Mouse (Mus musculus): ENCODE results near the gene Syne4. TPM values are rescaled to one million over a fixed set of nuclear protein-coding genes. Genes with fewer than 3 reads are reported as not detected.

The Syne4 gene
- polyA plus RNA-seq, 1 experiment = 23.6 TPM

DNA sequence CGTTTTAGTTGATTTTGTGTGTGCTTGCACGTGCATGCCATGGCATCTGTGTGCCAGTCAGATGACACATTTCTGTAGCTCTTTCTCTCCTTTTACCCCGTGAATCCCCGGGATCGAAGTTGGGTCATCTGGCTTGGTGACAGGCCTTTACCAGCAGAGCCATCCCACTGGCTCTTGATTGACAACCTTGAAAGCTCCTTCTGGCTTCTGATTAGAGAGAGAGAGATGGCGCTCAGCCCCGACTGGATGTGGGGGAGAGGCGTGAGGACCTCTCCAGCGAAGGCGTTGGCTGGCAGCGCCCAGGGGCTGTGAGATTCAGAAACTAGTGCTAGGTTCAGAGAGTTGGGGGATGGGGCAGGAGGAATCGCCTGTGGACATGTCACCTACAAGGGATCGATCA lies 20.8 kb upstream of the Syne4 start:
- Histone ChIP-seq H3K27ac (ENCODE audit: insufficient read depth, low read length) (peak overlapping the region; percentile 63), H3K4me3 (ENCODE audit: insufficient read depth, low read length) (peak overlapping the region; percentile 12; the same call in 1 of the 2 replicates), H3K4me1 (ENCODE audit: control insufficient read depth, insufficient read depth, low read length) (peaks cover 13% of the 10 kb centered on the region)
- TF ChIP-seq CTCF (IDR thresholded peaks at IDR 0.05; ENCODE audit: extremely low read depth, insufficient read depth, low read length) (no peak), POLR2A (IDR thresholded peaks at IDR 0.05; ENCODE audit: extremely low read depth, insufficient read depth, low read length) (no peak)

DNA sequence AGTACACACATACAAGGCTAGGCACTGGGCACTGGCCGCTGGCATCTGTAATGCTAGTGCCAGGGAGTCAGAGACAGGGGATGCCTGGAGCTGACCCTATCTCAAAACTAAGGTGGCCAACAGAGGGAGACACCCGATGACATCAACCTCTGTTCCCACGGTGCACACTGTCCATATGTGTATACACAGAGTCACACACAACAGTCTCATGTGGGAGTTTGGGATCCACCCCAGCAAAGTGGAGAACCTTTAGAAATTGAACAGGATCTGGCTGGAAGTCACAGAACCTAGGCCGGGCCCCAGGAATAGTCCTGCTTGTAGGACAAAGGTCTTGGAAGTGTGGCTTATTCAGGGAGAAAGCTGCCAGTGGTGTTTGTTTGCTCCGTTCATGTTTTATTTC lies 20.3 kb upstream of the Syne4 start:
- peak overlapping the region; percentile 63 for H3K27ac ChIP-seq (ENCODE audit: insufficient read depth, low read length)
- 0 out of 2 replicates have a peak overlapping the region, but pooled peaks have one; percentile 12 for H3K4me3 ChIP-seq (ENCODE audit: insufficient read depth, low read length)
- TF ChIP-seq POLR2A (IDR thresholded peaks at IDR 0.05; ENCODE audit: extremely low read depth, insufficient read depth, low read length) (no peak), CTCF (IDR thresholded peaks at IDR 0.05; ENCODE audit: extremely low read depth, insufficient read depth, low read length) (no peak)
- H3K4me1 ChIP-seq (ENCODE audit: control insufficient read depth, insufficient read depth, low read length) = peaks cover 13% of the 10 kb centered on the region

- H3K4me3 ChIP-seq (ENCODE audit: insufficient read depth, low read length) = no peak overlapping the region
- H3K27ac ChIP-seq (ENCODE audit: insufficient read depth, low read length) = peak overlapping the region; percentile 41; the same call in 1 of the 2 replicates
- H3K4me1 ChIP-seq (ENCODE audit: control insufficient read depth, insufficient read depth, low read length) = peaks cover 13% of the 10 kb centered on the region
- TF ChIP-seq POLR2A (IDR thresholded peaks at IDR 0.05; ENCODE audit: extremely low read depth, insufficient read depth, low read length) (no peak), CTCF (IDR thresholded peaks at IDR 0.05; ENCODE audit: extremely low read depth, insufficient read depth, low read length) (no peak)
These were observed 19.5 kb upstream of the Syne4 start for GRCm38 (mm10) chr7:30295103-30295502.

DNA sequence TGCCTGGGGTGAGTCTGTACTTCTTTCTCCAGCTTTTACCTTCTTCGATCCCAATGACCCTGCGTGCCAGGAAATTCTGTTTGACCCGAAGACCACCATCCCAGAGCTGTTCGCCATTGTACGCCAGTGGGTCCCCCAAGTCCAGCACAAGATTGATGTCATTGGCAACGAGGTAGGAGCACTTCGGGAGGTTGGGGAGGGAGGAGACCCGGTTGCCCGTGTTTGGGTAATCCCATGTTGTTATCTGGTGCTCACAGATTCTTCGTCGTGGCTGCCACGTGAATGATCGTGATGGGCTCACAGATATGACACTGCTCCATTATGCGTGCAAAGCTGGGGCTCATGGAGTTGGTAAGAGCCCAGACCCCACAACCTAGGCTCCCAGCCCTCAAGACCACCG lies 17.8 kb upstream of the Syne4 start:
- TF ChIP-seq CTCF (IDR thresholded peaks at IDR 0.05; ENCODE audit: extremely low read depth, insufficient read depth, low read length) (no peak), POLR2A (IDR thresholded peaks at IDR 0.05; ENCODE audit: extremely low read depth, insufficient read depth, low read length) (no peak)
- H3K4me3 ChIP-seq (ENCODE audit: insufficient read depth, low read length) = no peak overlapping the region
- no peak overlapping the region for H3K27ac ChIP-seq (ENCODE audit: insufficient read depth, low read length)
- peaks cover 9% of the 10 kb centered on the region for H3K4me1 ChIP-seq (ENCODE audit: control insufficient read depth, insufficient read depth, low read length)

- H3K4me1 ChIP-seq (ENCODE audit: control insufficient read depth, insufficient read depth, low read length) = peaks cover 9% of the 10 kb centered on the region
- TF ChIP-seq CTCF (IDR thresholded peaks at IDR 0.05; ENCODE audit: extremely low read depth, insufficient read depth, low read length) = no peak
- TF ChIP-seq POLR2A (IDR thresholded peaks at IDR 0.05; ENCODE audit: extremely low read depth, insufficient read depth, low read length) = no peak
- no peak overlapping the region for H3K27ac ChIP-seq (ENCODE audit: insufficient read depth, low read length)
- no peak overlapping the region for H3K4me3 ChIP-seq (ENCODE audit: insufficient read depth, low read length)
These were observed 17.3 kb upstream of the Syne4 start for GRCm38 (mm10) chr7:30297266-30297665.

DNA sequence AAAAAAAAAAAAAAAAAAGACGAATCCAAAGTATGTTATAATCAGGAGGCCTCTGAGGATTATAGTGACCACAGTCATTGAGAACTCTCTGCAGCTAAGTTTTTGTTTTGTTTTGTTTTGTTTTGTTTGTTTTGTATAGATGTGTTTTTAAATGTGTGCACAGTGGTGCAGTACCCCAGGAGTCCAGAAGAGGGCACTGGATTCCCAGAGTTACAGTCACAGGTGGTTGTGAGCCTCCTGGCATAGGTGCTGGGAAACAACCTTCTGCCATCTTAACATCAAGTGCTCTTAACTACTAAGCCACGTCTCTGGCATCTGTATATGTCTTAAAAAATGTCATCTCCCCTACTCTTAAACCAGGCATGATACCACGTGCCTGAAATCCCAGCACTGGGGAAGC lies 13.7 kb upstream of the Syne4 start:
- Histone ChIP-seq H3K4me1 (ENCODE audit: control insufficient read depth, insufficient read depth, low read length) (no peaks in the 10 kb centered on the region), H3K27ac (ENCODE audit: insufficient read depth, low read length) (no peak overlapping the region)
- peak; percentile 18; the same call in 1 of the 2 replicates for TF ChIP-seq POLR2A (IDR thresholded peaks at IDR 0.05; ENCODE audit: extremely low read depth, insufficient read depth, low read length)
- TF ChIP-seq CTCF (IDR thresholded peaks at IDR 0.05; ENCODE audit: extremely low read depth, insufficient read depth, low read length) = peak; percentile 70

GRCm38 (mm10) chr7:30306083-30306779 lies 8.4 kb upstream of the Syne4 start:
- H3K27ac ChIP-seq (ENCODE audit: insufficient read depth, low read length) = no peak overlapping the region
- H3K4me3 ChIP-seq (ENCODE audit: insufficient read depth, low read length) = no peak overlapping the region
- TF ChIP-seq POLR2A (IDR thresholded peaks at IDR 0.05; ENCODE audit: extremely low read depth, insufficient read depth, low read length) (peak; percentile 13; the same call in 1 of the 2 replicates), CTCF (IDR thresholded peaks at IDR 0.05; ENCODE audit: extremely low read depth, insufficient read depth, low read length) (peak; percentile 49)
- H3K4me1 ChIP-seq (ENCODE audit: control insufficient read depth, insufficient read depth, low read length) = no peaks in the 10 kb centered on the region

More for the DNA sequence above, 13.7 kb upstream of the Syne4 start:
- no peak overlapping the region for H3K4me3 ChIP-seq (ENCODE audit: insufficient read depth, low read length)

DNA sequence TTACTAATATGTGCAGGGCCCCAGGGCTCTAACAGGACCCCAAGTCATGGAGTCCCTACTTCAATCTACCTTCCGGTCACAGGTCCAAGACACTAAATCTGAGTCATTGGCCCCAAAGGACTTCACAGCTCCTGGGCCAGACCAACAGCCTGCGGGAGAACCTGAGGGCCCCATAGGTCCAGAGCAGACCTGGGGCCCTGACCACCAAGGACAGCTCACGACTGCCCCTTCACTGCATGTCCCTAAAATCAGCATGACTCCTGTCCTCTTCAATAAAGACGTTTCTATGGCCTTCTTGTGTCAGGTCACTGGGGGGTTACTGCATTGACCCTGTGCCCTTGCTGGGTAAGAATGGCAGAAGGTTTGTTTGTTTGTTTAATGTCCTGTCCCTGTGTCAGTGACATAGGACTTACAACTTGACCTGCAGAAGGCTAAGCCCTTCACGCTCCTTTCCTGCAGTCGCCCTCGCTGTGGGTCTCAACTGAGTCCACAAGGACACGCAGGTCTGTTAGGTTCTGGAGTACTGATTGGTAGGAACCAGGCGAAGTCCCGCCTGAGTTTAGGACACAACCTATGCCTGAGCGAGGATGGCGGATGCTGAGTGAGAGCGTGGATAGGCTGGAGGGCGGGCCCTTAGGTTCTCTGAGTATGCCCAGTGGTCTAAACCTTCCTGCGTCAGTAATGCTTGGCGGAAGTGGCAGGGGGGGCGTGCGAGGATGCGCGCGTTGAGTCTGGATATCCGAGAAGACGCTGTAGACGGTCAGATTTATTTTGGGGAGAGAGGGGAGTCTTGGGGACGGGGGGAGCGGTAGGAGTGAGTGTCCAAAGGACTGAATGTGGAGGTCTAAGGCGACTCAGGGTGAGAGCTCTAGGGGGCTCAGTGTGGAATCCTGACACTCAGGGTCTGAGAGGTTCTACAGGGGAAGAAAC lies 6.3 kb upstream of the Syne4 start, which contains the start of gene Alkbh6:
TSS of gene Alkbh6 (plus strand) at position 642 of the 930 bp plus-strand sequence.
- TF ChIP-seq POLR2A (IDR thresholded peaks at IDR 0.05; ENCODE audit: extremely low read depth, insufficient read depth, low read length) (peak; percentile 99), CTCF (IDR thresholded peaks at IDR 0.05; ENCODE audit: extremely low read depth, insufficient read depth, low read length) (no peak)
- Histone ChIP-seq H3K27ac (ENCODE audit: insufficient read depth, low read length) (peak within 1 kb of the TSS; percentile 75), H3K4me1 (ENCODE audit: control insufficient read depth, insufficient read depth, low read length) (no peaks in the 10 kb centered on the region), H3K4me3 (ENCODE audit: insufficient read depth, low read length) (peak within 1 kb of the TSS; percentile 54)

DNA sequence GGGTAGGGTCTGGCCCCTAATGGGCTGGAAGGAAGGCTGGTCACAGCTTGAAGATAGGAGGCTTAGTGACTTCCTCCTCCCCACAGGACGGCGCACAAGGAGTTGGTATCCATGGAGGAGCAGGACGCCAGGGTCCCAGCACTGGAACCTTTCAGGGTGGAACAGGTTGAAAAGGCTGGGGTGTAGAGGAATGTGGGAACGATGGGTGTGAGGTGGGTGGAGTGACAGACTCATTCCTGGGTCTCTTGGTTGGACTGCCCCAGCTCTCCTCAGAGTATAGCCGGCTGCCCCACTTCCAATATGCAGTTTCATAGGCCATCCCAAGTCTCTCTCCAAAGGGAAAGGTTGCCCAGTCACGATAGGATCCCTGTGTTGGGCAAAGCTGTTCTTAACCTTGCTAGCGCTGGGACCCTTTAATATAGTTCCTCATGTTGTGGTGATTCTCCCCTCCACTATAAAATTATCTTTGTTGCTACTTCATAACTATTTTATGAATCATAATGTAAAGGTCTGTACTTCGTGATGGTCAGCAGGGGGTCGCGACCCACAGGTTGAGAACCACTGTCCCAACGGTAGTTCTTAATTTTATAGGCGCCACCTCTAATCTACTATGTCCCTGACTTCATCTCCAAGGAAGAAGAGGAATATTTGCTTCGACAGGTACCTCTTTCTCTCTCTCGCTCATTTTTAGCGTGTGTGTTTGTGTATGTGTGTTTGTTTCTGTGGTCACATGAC lies 5.0 kb upstream of the Syne4 start:
- H3K4me1 ChIP-seq (ENCODE audit: control insufficient read depth, insufficient read depth, low read length) = no peaks in the 10 kb centered on the region
- TF ChIP-seq POLR2A (IDR thresholded peaks at IDR 0.05; ENCODE audit: extremely low read depth, insufficient read depth, low read length) (no peak), CTCF (IDR thresholded peaks at IDR 0.05; ENCODE audit: extremely low read depth, insufficient read depth, low read length) (no peak)
- peak overlapping the region; percentile 54 for H3K4me3 ChIP-seq (ENCODE audit: insufficient read depth, low read length)
- no peak overlapping the region for H3K27ac ChIP-seq (ENCODE audit: insufficient read depth, low read length)

Measured in cortical plate, adult 2 months (tissue).